Mouse (Mus musculus) urinary bladder, adult 18-20 months (tissue): Measurements from ENCODE around the gene Clcn6.

Experiments used
- DNase-seq, 2 experiments: peaks; one replicate each; pipeline ENCODE4 v3.0.0; 2022; ENCODE audit warnings: low spot score in 2 of 2, mixed read lengths in 2 of 2

Clcn6 gene

DNA sequence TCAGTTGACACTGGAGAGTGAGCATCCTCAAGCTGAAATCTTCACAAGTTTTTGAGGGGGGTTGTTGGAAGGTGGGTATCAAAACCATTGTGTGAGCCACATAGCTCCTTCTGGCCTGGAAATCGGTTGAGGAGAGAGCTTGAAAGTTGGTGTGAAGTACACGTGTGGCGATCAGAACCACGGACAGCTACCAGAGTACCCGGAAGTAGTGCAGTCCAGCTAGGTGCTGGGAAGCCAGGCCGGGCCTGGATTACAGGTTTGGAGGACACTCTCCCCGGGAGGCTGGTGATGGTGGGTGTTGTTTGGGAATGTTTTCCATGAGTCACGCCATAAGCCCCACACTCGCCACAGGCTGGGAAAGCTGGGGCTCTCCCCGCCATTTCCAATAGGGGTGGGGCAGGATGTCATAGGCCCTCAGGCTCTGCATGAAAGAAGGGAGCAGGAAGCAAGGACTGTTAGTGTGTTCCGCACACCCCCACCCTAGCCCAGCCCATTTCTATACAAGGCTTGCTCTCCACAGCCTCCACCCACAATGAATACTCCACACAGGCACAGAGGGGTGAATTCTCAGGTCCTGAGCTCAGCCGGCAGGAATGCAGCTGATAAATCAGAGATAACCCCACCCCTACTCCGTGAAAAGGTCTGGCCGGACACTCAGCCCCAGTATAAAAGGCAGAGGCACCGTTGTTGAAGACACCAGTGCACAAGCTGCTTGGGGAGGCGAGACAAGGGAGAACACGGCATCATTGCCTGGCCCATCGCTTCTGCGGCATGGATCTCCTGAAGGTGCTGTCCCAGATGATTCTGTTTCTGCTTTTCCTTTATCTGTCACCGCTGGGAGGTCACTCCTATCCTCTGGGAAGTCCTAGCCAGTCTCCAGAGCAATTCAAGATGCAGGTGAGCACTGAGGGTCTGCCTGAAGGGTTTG is 53.2 kb downstream of the Clcn6 start, which contains the start of gene Nppb:
Gene Nppb, plus strand, starts transcription at position 584 of the 928 bp plus-strand sequence.
- peak in 1 of 2 experiments; percentile 11 for DNase-seq

DNA sequence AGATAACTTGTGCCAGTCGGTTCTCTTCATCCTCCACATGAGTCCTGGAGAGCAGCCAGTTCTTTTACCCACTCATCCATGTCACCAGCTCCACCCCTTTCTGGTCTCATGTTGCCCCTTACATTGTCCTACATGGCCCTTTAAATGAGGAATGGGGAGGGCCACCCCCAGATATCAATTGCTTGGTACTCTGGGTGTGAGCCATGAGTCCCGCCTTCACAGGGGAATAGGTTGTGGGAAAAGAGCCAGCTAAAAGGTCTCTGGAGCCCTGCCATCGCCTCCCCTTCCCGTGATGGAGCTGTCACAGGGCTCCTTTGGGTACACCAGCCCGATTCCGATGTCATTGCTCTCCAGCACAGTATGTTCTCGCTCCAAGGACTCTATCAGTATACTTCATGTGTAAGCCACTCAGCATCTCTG is 59.2 kb downstream of the Clcn6 start:
- no peak for DNase-seq

DNA sequence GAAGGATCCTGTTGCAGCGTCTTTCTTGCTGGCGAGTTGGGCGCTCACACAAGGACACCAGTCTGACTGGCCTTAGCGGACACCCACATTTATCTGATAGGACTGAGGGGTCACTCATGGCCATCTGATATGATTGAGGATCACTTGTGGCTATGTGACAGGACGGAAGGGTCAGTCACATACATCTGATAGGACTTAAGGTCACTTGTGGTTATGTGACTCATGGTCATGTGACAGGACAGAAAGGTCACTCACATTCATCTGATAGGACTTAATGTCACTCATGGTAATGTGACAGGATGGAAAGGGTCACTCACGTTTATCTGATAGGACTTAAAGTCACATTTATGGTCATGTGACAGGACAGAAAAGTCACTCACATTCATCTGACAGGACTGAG is 60.2 kb downstream of the Clcn6 start:
- no peak for DNase-seq

DNA sequence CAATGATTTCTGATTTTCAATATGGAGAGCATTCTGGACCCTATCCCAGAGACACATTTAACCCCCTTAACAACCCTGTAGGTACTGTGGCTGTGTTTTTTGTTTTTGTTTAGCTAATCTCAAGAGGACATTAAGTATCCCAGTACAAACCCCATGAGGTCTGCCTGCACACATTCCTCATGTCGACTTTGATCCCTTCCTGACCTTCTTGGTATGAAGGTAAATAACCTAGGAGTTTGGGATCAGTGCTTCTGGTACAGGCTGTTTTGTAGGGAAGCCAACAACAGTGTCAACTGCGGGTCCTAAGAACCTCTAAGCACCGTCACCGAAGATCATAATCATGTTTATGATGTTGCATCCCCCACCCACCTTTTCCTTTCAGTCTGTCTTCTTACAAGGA is 60.9 kb downstream of the Clcn6 start:
- DNase-seq, result no peak

DNA sequence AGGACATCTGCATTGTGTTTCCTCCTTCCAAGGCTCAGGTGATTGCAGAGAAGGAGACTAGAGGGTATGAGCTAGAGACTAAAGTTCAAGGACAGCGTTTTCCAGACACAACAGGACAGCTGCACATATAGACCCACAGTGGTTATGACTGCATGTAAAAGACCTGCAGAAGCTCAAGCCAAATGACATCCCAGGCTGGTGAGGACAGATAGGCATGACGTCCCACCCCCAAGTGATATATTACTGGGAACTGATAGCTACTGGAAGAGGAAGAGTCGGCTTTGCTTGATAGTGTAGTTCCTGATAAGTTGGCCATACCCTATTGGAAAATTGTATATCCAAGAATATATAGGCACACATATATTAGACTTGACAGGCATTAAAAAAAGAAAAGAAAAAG is 62.4 kb downstream of the Clcn6 start:
- no peak for DNase-seq

DNA sequence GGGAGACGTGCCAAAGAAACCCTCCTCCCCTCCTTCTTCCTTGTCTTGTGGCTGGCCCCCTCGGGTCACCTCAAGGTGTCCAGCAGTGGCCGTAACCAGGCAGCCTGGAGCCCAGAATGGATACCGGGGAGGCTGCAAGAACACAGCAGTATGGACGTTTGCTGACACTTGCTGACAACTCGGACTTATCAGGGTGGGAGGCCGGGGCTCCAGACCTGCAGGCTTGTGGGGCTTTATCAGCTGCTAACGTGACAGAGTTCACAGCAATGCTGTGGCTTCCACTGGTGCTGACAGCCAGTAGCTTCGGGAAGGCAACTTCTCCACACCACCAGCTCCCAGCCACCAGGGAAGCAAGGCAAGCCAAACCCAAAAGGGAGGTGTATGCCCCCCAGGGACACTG is 69.3 kb downstream of the Clcn6 start:
- no peak for DNase-seq

DNA sequence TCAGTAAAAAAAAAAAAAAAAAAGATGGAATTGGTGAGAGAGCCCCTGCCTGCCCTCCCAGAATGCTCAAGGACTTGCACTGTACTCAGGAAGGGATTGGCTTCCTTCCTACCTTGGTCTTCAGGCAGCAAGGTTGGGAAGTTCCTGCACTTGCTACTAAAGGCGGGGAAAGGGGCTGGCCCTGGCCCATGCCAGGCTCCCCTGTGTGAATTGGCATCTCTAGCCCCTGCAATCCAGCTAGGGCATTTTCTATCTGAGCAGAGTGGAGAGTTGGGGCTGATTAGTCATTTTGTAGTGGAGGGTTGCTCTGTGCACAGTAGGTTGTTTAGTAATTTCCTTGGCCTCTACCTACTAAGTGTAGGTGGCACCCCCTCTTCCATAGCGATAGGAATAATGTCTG is 69.8 kb downstream of the Clcn6 start:
- no peak for DNase-seq

DNA sequence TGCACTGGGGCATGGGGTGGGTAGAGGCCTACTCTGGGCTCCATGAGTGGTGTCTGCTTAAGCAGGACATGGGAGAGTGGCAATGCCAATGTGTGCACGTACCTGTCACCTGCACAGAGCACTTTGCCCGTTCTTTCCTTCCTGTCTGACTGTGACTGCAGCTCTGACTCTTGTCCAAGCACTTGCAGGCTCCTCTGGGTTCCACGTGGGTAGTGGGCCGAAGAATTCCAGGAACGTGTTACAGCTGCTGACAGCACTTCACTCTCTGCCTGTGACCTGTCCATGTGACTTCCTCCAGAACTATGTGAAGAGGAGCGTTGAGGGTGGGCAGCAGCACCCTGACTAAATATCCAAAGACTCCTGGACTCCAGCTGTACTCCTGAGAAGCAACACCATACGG is 72.9 kb downstream of the Clcn6 start:
- no peak for DNase-seq

DNA sequence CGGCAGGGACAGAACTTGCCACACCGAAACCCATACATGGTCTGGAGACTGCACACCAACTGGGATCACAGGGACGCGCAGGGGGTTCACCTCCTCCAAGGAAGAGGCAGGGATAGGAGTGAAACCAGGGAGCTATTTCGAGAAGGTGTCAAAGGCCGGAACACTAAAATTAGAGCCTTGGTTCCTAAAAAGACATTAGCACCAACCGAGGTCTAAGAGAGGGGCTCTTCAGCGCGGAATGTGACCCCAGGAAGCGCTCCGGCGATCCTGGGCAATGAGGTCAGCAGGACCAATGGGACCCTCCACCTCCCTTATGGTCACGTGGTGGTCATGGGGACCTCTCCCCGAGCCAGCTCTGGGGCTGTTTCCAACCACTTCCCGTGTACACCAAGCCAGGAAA is 75.0 kb downstream of the Clcn6 start:
- DNase-seq, result no peak

DNA sequence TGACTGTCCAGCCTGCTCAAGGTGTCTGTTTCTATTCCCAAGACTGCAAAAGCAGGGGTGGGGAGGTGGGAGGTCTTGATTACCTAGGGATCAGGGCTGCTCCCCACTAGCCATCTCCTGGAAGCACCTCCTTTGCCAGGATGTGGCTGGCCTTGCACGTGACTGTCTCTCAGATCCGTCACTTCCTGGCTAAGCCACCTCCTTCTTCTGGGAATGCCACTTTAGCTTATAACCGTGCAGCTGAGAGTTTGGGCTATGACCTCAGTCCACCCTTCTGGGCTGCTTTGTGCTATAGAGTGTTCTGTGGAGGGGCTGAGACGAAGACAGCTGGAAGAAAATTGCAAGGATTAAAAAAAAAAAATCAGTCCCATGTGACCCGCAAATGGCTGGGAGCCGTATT is 75.8 kb downstream of the Clcn6 start:
- no peak for DNase-seq

DNA sequence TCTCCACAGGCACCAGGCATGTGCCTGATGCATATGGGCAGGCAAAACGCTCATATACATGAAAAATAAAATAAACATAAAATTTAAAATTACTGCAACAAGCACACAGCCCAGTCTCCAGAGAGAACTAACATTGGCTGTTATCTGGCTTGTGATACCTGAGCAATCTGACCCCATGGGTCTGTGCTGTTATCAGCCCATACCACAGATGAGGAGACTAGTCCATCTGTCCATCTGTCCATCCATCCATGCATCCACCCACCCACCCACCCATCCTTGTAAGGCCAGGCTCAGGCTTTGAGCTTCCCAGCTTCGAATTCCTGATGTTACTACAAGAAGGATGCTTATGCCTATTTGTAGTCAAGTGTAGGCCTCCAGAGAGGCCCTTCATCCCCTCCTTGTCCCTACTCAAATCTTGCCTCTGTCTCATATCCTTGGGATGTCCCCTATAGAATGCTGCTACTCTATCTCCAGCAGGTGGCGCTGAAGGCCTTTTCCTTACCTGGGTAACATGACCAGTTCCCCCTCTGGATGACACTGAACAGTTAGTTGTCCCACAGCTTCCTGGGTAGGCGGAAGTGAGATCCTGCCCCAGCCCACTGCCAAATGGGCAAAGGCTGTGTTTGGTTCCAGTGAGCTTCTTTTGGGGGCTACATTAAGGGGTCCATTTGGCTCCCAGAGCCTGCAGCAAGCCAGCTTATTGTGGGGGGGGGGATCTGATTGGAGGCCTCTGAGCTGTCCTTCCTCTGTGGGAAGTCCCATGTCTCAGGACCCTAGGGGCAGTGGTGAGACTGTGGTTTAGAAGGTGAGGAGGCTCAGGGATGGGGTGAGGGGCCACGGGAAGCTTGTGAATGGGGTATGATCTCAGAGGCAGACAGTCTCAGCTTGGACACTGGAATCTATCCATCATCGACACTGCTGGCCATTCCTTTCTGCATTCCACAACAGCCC is 78.5 kb downstream of the Clcn6 start:
- no peak for DNase-seq

DNA sequence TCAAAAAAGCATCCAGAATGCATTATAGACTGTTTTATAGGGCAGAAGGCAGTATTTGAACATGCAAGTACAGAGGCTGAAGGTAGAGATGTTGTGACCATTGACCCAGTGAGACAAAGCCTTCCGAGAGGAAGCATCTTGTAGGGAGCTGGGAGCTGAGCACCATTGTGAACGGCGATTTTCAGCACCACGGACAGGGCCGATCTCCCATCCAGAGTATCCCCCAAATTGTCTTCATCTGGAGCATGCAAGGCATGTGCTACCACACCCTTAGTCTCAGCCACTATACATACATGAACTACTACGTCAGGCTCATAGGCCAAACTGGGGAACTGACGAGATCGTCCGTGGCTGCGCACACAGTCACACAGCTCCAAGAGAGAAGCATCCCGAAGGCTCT is 81.5 kb downstream of the Clcn6 start:
- DNase-seq, result no peak
